18 mouse cellular contexts compared by ENCODE assay signal in the genomic region with DNA sequence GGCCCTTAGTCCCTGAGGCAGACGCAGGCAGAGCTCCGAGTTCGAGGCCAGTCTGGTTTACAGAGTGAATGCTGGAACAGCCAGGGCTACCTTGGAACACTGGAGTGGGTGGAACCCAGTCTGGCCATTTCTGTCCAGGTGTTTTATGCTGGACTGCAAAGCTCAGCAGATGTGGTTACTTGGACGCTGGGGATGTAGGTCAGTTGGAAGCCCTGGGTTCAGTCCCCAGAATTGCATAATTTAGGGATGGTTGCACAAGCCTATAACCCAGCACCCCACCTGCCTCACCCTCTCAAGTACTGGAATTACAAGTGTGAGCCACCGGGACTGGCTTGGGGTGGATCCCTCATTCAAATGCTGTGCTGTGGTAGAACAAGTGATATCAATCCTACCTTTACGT. TPM values are rescaled to one million over a fixed set of nuclear protein-coding genes. Genes with fewer than 3 reads are reported as not detected.
DNase-seq lines count a peak whose midpoint lies in the region; ATAC-seq and TF ChIP-seq lines count a peak whose summit lies in the region.
"Had no signal": no experiment of that assay in that cellular context is flagged by ENCODE, and none has a peak within 500 bp of the region (broad histone marks: within the 10 kb centered on the region; RNA-seq: fewer than 3 reads in every experiment).

No protein-coding gene starts in this region.

- peak overlapping the region; percentile 38; the same call in 1 of the 2 replicates for H3K27ac ChIP-seq in gastrocnemius, adult 2 months
- H3K27ac ChIP-seq in liver, embryonic 12.5 days = peak overlapping the region; percentile 39; the same call in 1 of the 2 replicates
- H3K27ac ChIP-seq in liver, embryonic 15.5 days (replicated peaks) = 0 out of 2 replicates have a peak overlapping the region, but pooled peaks have one; percentile 0
- H3K27ac ChIP-seq in forebrain, embryonic 14.5 days (ENCODE audit: low read depth, low read length) = no peak overlapping the region
- H3K27ac ChIP-seq: embryonic facial prominence, embryonic 12.5 days; forebrain, embryonic 12.5 days; heart, embryonic 10.5 days; heart, embryonic 15.5 days; hindbrain, embryonic 10.5 days; hindbrain, embryonic 15.5 days had no signal

- H3K9ac ChIP-seq in liver, embryonic 12.5 days = no peak overlapping the region
- H3K9ac ChIP-seq in liver, embryonic 15.5 days = no peak overlapping the region
- no peak overlapping the region for H3K9ac ChIP-seq in forebrain, embryonic 14.5 days (ENCODE audit: low read length)
- H3K9ac ChIP-seq: embryonic facial prominence, embryonic 12.5 days; forebrain, embryonic 12.5 days; forebrain, postnatal 0 days; heart, embryonic 15.5 days; hindbrain, embryonic 15.5 days had no signal

- ATAC-seq in liver, embryonic 12.5 days = no peak
- peak; percentile 4; the same call in 1 of the 2 replicates for ATAC-seq in liver, embryonic 15.5 days (ENCODE audit: insufficient read depth)
- no peak for ATAC-seq in forebrain, embryonic 14.5 days
- ATAC-seq: forebrain, postnatal 0 days had no signal

- peaks cover 63% of the 10 kb centered on the region for H3K4me1 ChIP-seq in liver, embryonic 12.5 days
- peaks cover 48% of the 10 kb centered on the region for H3K4me1 ChIP-seq in liver, embryonic 15.5 days (replicated peaks)
- H3K4me1 ChIP-seq in forebrain, embryonic 14.5 days (ENCODE audit: control insufficient read depth, insufficient read depth, low read length) = no peaks in the 10 kb centered on the region
- H3K4me1 ChIP-seq: embryonic facial prominence, embryonic 12.5 days; forebrain, embryonic 12.5 days; hindbrain, embryonic 10.5 days; hindbrain, embryonic 15.5 days had no signal

- H3K9me3 ChIP-seq in liver, embryonic 12.5 days (replicated peaks) = no peaks in the 10 kb centered on the region
- H3K9me3 ChIP-seq in liver, embryonic 15.5 days (replicated peaks) = no peaks in the 10 kb centered on the region
- H3K9me3 ChIP-seq in forebrain, embryonic 14.5 days (replicated peaks; ENCODE audit: control insufficient read depth, low read length) = no peaks in the 10 kb centered on the region
- H3K9me3 ChIP-seq: embryonic facial prominence, embryonic 12.5 days; forebrain, embryonic 12.5 days; heart, embryonic 10.5 days; heart, embryonic 15.5 days; hindbrain, embryonic 10.5 days; hindbrain, embryonic 15.5 days had no signal

- H3K36me3 ChIP-seq in liver, embryonic 12.5 days = no peaks in the 10 kb centered on the region
- H3K36me3 ChIP-seq in liver, embryonic 15.5 days (replicated peaks) = no peaks in the 10 kb centered on the region
- H3K36me3 ChIP-seq in forebrain, embryonic 14.5 days (ENCODE audit: control insufficient read depth, insufficient read depth, low read length) = no peaks in the 10 kb centered on the region
- H3K36me3 ChIP-seq: embryonic facial prominence, embryonic 12.5 days; forebrain, embryonic 12.5 days; heart, embryonic 10.5 days; heart, embryonic 15.5 days; hindbrain, embryonic 10.5 days; hindbrain, embryonic 15.5 days had no signal

- peak; percentile 43 for DNase-seq in gastrocnemius, adult 2 months
- no peak for DNase-seq in gastrocnemius, postnatal 4 days (ENCODE audit: low spot score in 2 of 2)
- no peak for DNase-seq in liver
- no peak for DNase-seq in forebrain, embryonic 14.5 days (ENCODE audit: low spot score)
- DNase-seq in adrenal gland, postnatal 25 days = no peak
- DNase-seq: adrenal gland, postnatal 10 days; cerebellum, adult 11-12 months; cerebellum, adult 9-10 months; cerebellum, postnatal 25 days; forebrain, postnatal 0 days had no signal

- intact Hi-C loops in gastrocnemius, adult 2 months (cut with DNase I) = no loop called here

- WGBS in liver, embryonic 12.5 days (ENCODE audit: insufficient replicate concordance) = 73% methylated on average over 6 of the region's 6 CpGs
- 69% methylated on average over 6 of the region's 6 CpGs for WGBS in liver, embryonic 15.5 days (ENCODE audit: insufficient replicate concordance)
- WGBS in forebrain, embryonic 14.5 days = 88% methylated on average over 6 of the region's 6 CpGs

- H3K4me3 ChIP-seq in gastrocnemius, adult 2 months = no peak overlapping the region
- H3K4me3 ChIP-seq in liver, embryonic 12.5 days = no peak overlapping the region
- H3K4me3 ChIP-seq in liver, embryonic 15.5 days (replicated peaks) = no peak overlapping the region
- no peak overlapping the region for H3K4me3 ChIP-seq in forebrain, embryonic 14.5 days (ENCODE audit: low read depth, low read length)
- H3K4me3 ChIP-seq: embryonic facial prominence, embryonic 12.5 days; forebrain, embryonic 12.5 days; heart, embryonic 10.5 days; heart, embryonic 15.5 days; hindbrain, embryonic 10.5 days; hindbrain, embryonic 15.5 days had no signal

- H3K4me2 ChIP-seq in liver, embryonic 12.5 days = no peak overlapping the region
- no peak overlapping the region for H3K4me2 ChIP-seq in liver, embryonic 15.5 days
- no peak overlapping the region for H3K4me2 ChIP-seq in forebrain, embryonic 14.5 days (ENCODE audit: low read length)
- H3K4me2 ChIP-seq: embryonic facial prominence, embryonic 12.5 days; forebrain, embryonic 12.5 days; heart, embryonic 15.5 days; hindbrain, embryonic 15.5 days had no signal

- H3K27me3 ChIP-seq in liver, embryonic 12.5 days (replicated peaks) = no peaks in the 10 kb centered on the region
- H3K27me3 ChIP-seq in liver, embryonic 15.5 days = no peaks in the 10 kb centered on the region
- no peaks in the 10 kb centered on the region for H3K27me3 ChIP-seq in forebrain, embryonic 14.5 days (replicated peaks; ENCODE audit: control insufficient read depth, insufficient read depth, low read length)
- H3K27me3 ChIP-seq: embryonic facial prominence, embryonic 12.5 days; heart, embryonic 15.5 days; hindbrain, embryonic 15.5 days had no signal

- no peak for TF ChIP-seq CTCF in gastrocnemius, adult 2 months (IDR thresholded peaks at IDR 0.05)

RNA-seq across cellular contexts. Expression of gene Cnbp, which starts 15.3 kb away (rescaled TPM):
- total RNA-seq in gastrocnemius, adult 2 months (2021) = 100 to 1,000 TPM; 475 to 511 TPM
- total RNA-seq in gastrocnemius, postnatal 4 days (2021) = 100 to 1,000 TPM; 469 to 478 TPM
- 896 and 933 TPM in 2 replicates for polyA plus RNA-seq in liver, embryonic 12.5 days (2016; fragmentation: Nextera tagmentation; extraction: Ambion mirVana)
- 526 and 529 TPM in 2 replicates for polyA plus RNA-seq in liver, embryonic 15.5 days (2015; fragmentation: Nextera tagmentation; extraction: Ambion mirVana)
- 808 and 818 TPM in 2 replicates for polyA plus RNA-seq in forebrain, embryonic 14.5 days (2014; fragmentation: Nextera tagmentation; extraction: Ambion mirVana)
- 346 and 405 TPM in 2 replicates for total RNA-seq in adrenal gland, postnatal 25 days (2021)

RNA-seq across cellular contexts. Expression of gene Copg1, which starts 21.4 kb away (rescaled TPM):
- total RNA-seq in gastrocnemius, adult 2 months (2021) = 10 to 100 TPM; 29.2 to 34.4 TPM
- 10 to 100 TPM; 93.9 to 95.2 TPM for total RNA-seq in gastrocnemius, postnatal 4 days (2021)
- polyA plus RNA-seq in liver, embryonic 12.5 days (2016; fragmentation: Nextera tagmentation; extraction: Ambion mirVana) = 79.2 and 85.0 TPM in 2 replicates
- 56.2 and 61.2 TPM in 2 replicates for polyA plus RNA-seq in liver, embryonic 15.5 days (2015; fragmentation: Nextera tagmentation; extraction: Ambion mirVana)
- polyA plus RNA-seq in forebrain, embryonic 14.5 days (2014; fragmentation: Nextera tagmentation; extraction: Ambion mirVana) = 148 and 158 TPM in 2 replicates
- 103 and 108 TPM in 2 replicates for total RNA-seq in adrenal gland, postnatal 25 days (2021)

RNA-seq across cellular contexts. Expression of gene Isy1, which starts 27.6 kb away (rescaled TPM):
- total RNA-seq in gastrocnemius, adult 2 months (2021) = 10 to 100 TPM; 17.7 to 21.1 TPM
- total RNA-seq in gastrocnemius, postnatal 4 days (2021) = 10 to 100 TPM; 25.1 to 28.0 TPM
- polyA plus RNA-seq in liver, embryonic 12.5 days (2016; fragmentation: Nextera tagmentation; extraction: Ambion mirVana) = 59.5 and 62.4 TPM in 2 replicates
- polyA plus RNA-seq in liver, embryonic 15.5 days (2015; fragmentation: Nextera tagmentation; extraction: Ambion mirVana) = 21.7 and 24.1 TPM in 2 replicates
- 34.1 and 37.8 TPM in 2 replicates for polyA plus RNA-seq in forebrain, embryonic 14.5 days (2014; fragmentation: Nextera tagmentation; extraction: Ambion mirVana)
- 24.8 and 36.1 TPM in 2 replicates for total RNA-seq in adrenal gland, postnatal 25 days (2021)

RNA-seq across cellular contexts. Expression of gene Gm45140, which starts 30.6 kb away (rescaled TPM):
- total RNA-seq in gastrocnemius, adult 2 months (2021) = 1 to 10 TPM in 1 of 2 experiments, under 1 TPM in 1; 0.45 to 1.7 TPM
- 1 to 10 TPM; 4.1 to 4.2 TPM for total RNA-seq in gastrocnemius, postnatal 4 days (2021)
- 5.0 and 7.1 TPM in 2 replicates for polyA plus RNA-seq in liver, embryonic 12.5 days (2016; fragmentation: Nextera tagmentation; extraction: Ambion mirVana)
- polyA plus RNA-seq in liver, embryonic 15.5 days (2015; fragmentation: Nextera tagmentation; extraction: Ambion mirVana) = 3.0 and 4.1 TPM in 2 replicates
- polyA plus RNA-seq in forebrain, embryonic 14.5 days (2014; fragmentation: Nextera tagmentation; extraction: Ambion mirVana) = 1.2 and 2.4 TPM in 2 replicates
- 5.1 and 6.2 TPM in 2 replicates for total RNA-seq in adrenal gland, postnatal 25 days (2021)

RNA-seq across cellular contexts. Expression of gene Hmces, which starts 47.5 kb away (rescaled TPM):
- total RNA-seq in gastrocnemius, adult 2 months (2021) = 1 to 10 TPM; 5.9 to 6.4 TPM
- total RNA-seq in gastrocnemius, postnatal 4 days (2021) = 10 to 100 TPM; 18.3 to 18.6 TPM
- 27.0 and 27.5 TPM in 2 replicates for polyA plus RNA-seq in liver, embryonic 12.5 days (2016; fragmentation: Nextera tagmentation; extraction: Ambion mirVana)
- 18.9 and 19.2 TPM in 2 replicates for polyA plus RNA-seq in liver, embryonic 15.5 days (2015; fragmentation: Nextera tagmentation; extraction: Ambion mirVana)
- polyA plus RNA-seq in forebrain, embryonic 14.5 days (2014; fragmentation: Nextera tagmentation; extraction: Ambion mirVana) = 56.0 and 58.2 TPM in 2 replicates
- 29.7 and 29.9 TPM in 2 replicates for total RNA-seq in adrenal gland, postnatal 25 days (2021)
